Mouse (Mus musculus) gastrocnemius, postnatal 14 days (tissue): ENCODE measurements around the gene Mlana. TPM values are rescaled to one million over a fixed set of nuclear protein-coding genes. Genes with fewer than 3 reads are reported as not detected.

Experiments used
- DNase-seq: peaks from one replicate; pipeline ENCODE4 v3.0.0; 2021; ENCODE audit warnings: mixed read lengths
- intact Hi-C: fragments of 180-260 bp; cut with DNase I; formaldehyde crosslinking; loops from one replicate; pipeline ENCODE4 v1.15.1; 2025; ENCODE audit warnings: low total_unique reads
- total RNA-seq, 2 experiments: library from RNA; stranded (reverse); gene quantifications; 2 replicates each; pipeline ENCODE4 v1.2.3; 2021

Mlana gene
- total RNA-seq, 2 experiments from 2014 or later: not detected

- no peak for DNase-seq
- intact Hi-C loops: no loop called here
Measured at GRCm38 (mm10) chr19:29672660-29673059, 25.0 kb upstream of the Mlana start.

GRCm38 (mm10) chr19:29674946-29675345 is 22.7 kb upstream of the Mlana start:
- no peak for DNase-seq
- intact Hi-C loops: no loop called here

DNA sequence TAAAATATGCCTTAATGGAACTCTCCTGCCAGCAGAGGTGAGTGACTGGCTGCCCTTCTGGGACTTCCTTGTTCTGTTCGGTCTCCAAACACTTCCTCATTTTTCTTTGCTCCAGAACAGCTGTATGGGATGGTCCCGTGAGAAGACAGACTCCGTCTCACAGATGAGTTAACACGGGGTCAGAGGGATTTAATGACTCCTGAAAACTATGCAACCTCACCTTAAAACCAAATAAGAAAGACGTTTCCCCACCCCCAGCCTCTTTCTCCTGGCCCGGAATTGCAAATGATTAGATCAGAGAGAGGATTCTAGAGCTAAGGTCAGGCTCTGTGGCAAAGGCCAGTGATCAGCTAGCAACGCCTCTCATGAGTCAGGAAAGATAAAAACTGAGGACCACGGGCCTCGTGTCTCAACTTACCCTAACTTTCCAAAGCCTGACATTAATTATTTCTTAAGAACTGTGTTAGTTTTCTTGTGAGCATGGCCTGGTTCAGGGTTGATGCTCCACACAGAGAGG is 22.0 kb upstream of the Mlana start:
- DNase-seq: no peak
- intact Hi-C loops: no loop called here

- no peak for DNase-seq
- intact Hi-C loops: no loop called here
Measured at GRCm38 (mm10) chr19:29676479-29677193, 21.0 kb upstream of the Mlana start.

- intact Hi-C loops: no loop called here
- no peak for DNase-seq
Measured at GRCm38 (mm10) chr19:29678181-29678778, 19.3 kb upstream of the Mlana start.

DNA sequence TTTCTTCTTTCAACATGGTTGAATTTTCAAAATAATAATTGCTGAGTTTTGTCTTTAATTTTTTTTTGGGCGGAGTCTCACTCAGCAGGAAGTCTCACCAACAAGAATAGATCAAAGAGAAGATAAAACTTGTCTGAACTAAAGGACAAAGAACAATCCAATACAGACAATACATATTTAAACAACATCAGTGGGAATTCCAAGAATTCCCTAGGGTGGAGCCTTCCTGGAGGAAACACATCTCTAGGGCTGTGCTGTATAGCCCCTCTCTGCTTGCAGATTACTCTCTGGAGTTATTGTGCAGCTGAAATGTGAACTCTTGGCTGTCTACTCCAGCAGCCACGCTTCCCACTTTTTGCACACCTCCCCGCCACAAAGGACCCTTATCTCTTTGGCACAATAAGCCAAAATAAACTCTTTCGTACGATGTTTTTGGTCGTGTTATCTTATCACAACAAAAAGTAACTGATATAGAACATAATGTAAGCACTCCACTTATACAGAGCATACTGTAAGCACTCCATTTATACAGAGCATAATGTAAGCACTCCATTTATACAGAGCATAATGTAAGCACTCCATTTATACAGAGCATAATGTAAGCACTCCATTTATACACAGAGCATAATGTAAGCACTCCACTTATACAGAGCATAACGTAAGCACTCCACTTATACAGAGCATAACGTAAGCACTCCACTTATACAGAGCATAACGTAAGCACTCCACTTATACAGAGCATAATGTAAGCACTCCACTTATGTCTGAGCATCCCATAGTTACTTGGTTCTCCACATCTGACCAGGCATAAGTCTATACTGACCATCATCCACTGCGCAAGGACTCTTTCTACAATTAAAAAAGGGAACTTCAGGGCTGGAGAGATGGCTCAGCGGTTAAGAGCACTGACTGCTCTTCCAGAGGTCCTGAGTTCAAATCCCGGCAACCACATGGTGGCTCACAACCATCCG is 17.2 kb upstream of the Mlana start:
- intact Hi-C loops: loop anchor here (5.0 kb wide), 1 partner anchor 297 kb away; no protein-coding TSS in a partner anchor
- no peak for DNase-seq

- intact Hi-C loops: loop anchor here (2.0 to 5.0 kb wide), 2 partner anchors 137 to 293 kb away; no protein-coding TSS in a partner anchor
- DNase-seq: peak; percentile 73
Measured at GRCm38 (mm10) chr19:29683844-29684540, 13.6 kb upstream of the Mlana start.

DNA sequence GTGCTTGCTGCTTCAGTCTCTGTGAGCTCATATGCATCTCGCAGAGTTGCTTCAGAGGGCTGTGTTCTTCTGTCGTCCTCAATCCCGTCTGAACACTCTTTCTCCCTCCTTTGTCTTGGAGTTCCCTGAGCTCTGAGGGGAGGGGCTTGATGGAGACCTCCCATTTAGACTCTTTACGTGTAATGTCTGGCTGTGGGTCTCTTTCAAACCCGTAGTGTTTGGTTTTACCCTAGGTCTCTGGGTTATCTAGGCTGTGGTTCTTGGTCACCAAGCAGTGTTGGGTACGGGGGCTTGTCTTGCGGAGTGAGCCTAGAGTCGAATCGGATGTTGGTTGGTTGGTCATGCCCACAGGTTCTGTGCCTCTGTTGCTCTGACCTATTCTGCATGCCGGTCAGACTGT is 2.6 kb upstream of the Mlana start:
- intact Hi-C loops: no loop called here
- no peak for DNase-seq

GRCm38 (mm10) chr19:29696309-29696708 is 1.3 kb upstream of the Mlana start:
- intact Hi-C loops: no loop called here

GRCm38 (mm10) chr19:29696840-29697239 is 784 bp upstream of the Mlana start:
- DNase-seq: no peak
- intact Hi-C loops: no loop called here

More at GRCm38 (mm10) chr19:29696309-29696708, 1.3 kb upstream of the Mlana start:
- no peak for DNase-seq

- no peak for DNase-seq
- intact Hi-C loops: no loop called here
Measured at GRCm38 (mm10) chr19:29701707-29702106, 4.1 kb downstream of the Mlana start.

- intact Hi-C loops: no loop called here
- no peak for DNase-seq
Measured at GRCm38 (mm10) chr19:29704436-29704835, 6.8 kb downstream of the Mlana start.

DNA sequence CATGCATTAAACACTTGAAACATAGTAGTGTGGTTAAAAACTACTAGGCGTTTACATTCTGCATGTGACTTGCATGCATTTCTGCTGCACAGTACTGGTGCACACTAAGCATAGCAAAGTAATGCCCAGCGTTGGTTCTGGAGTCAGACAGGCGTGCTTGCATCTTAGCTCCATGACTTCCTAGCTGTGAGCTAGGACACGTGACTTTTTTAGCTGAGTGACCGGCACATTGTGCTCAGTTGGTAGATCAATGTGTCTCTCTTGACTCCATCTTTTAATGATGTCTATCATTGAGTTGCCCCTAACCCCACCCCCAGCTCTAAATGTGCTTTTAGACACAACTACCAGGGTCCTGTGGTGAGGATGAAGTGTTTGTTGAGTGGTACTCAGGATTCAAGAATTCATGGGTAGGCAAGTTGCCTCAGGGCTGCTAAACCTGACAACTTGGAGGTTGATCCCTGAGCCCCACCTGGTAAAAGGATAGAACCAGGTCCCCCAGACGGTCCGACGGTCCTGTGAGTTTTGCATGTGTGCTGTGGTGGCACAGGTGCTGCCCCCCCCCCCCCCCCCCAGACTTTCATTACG is 9.8 kb downstream of the Mlana start:
- intact Hi-C loops: no loop called here
- no peak for DNase-seq

- intact Hi-C loops: no loop called here
- DNase-seq: no peak
Measured at GRCm38 (mm10) chr19:29708003-29708402, 10.4 kb downstream of the Mlana start.

- intact Hi-C loops: no loop called here
- DNase-seq: no peak
Measured at GRCm38 (mm10) chr19:29708461-29708860, 10.8 kb downstream of the Mlana start.

GRCm38 (mm10) chr19:29709461-29709860 is 11.8 kb downstream of the Mlana start:
- intact Hi-C loops: no loop called here

DNA sequence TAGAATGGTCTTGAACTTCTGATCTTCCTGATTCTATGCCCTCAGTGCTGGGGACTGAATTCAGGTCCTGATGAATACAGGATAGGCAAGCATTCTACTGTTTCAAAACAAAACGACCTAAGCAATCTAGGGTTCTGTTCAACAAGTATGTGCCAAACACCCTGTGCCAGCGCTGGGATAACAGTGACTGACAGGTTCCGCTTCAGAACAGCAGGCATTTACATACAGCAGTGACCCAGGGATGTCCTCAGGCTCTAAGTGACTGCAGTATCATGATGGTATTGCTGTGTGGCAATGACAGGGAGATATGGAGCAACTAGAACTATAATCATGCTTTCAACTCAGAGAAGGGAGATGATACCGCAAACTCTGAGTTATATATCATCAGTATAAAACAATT is 15.8 kb downstream of the Mlana start:
- intact Hi-C loops: no loop called here
- no peak for DNase-seq

More at GRCm38 (mm10) chr19:29709461-29709860, 11.8 kb downstream of the Mlana start:
- DNase-seq: no peak

GRCm38 (mm10) chr19:29717854-29718253 is 20.2 kb downstream of the Mlana start:
- DNase-seq: no peak
- intact Hi-C loops: no loop called here

DNA sequence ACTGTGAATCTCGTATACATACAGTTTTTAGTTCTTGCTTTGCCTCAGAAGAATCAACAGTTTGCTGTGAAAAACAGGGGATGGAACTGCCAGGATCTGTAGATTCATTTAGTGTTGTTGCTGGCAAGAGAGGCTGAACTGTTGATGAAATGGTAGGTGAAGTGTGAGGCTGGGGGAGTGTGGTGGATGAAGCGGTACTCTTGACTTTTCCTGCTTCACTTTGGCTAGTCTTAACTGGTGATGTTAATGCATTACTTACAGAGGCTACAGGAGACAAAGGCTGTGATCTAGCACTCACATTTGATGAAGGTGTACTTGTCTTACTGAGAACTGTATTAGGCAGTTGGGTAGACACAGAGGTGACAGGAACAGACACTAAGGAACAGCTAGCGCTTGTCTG is 20.9 kb downstream of the Mlana start:
- intact Hi-C loops: no loop called here
- DNase-seq: no peak
